Mouse (Mus musculus) limb, embryonic 10.5 days (tissue): Measurements from ENCODE around the gene Nsun5. TPM values are rescaled to one million over a fixed set of nuclear protein-coding genes. Genes with fewer than 3 reads are reported as not detected.

Experiments
- DNase-seq: peaks from one replicate; pipeline ENCODE4 v3.0.0-alpha.2; 2017; ENCODE audit warnings: low spot score
- H3K27ac ChIP-seq: fragments of 300-500 bp; sonication (generic); 2 replicates; pipeline ENCODE4 v1.5.1; 2016; ENCODE audit warnings: mild to moderate bottlenecking
- H3K27me3 ChIP-seq: fragments of 300-500 bp; sonication (generic); 2 replicates; pipeline ENCODE4 v1.6.1; 2016; ENCODE audit warnings: low read depth, mild to moderate bottlenecking; ENCODE audit not compliant: poor library complexity, severe bottlenecking
- H3K36me3 ChIP-seq: fragments of 300-500 bp; sonication (generic); 2 replicates; pipeline ENCODE4 v1.6.1; 2016; ENCODE audit warnings: mild to moderate bottlenecking, moderate library complexity
- H3K4me1 ChIP-seq: fragments of 300-500 bp; sonication (generic); 2 replicates; pipeline ENCODE4 v1.6.1; 2016
- H3K4me3 ChIP-seq: fragments of 300-500 bp; sonication (generic); 2 replicates; pipeline ENCODE4 v1.5.1; 2016; ENCODE audit warnings: mild to moderate bottlenecking, moderate library complexity
- H3K9me3 ChIP-seq: fragments of 300-500 bp; sonication (generic); replicated peaks from 2 replicates; pipeline ENCODE4 v1.6.1; 2016; ENCODE audit warnings: mild to moderate bottlenecking
- WGBS: fragments of 180-500 bp; shearing (Covaris S2); methylation state at CpG from one replicate; pipeline ENCODE4 v1.1.7; 2016; 5-methylcytosine and 5-hydroxymethylcytosine counted together
- polyA plus RNA-seq: library from polyadenylated mRNA; unstranded; fragments of >200 nt; fragmentation: Nextera tagmentation; extraction: Ambion mirVana; gene quantifications from 2 replicates; pipeline ENCODE4 v1.2.1, GENCODE M21; 2016

The Nsun5 gene
- 53.2 and 58.5 TPM in 2 replicates for polyA plus RNA-seq

DNA sequence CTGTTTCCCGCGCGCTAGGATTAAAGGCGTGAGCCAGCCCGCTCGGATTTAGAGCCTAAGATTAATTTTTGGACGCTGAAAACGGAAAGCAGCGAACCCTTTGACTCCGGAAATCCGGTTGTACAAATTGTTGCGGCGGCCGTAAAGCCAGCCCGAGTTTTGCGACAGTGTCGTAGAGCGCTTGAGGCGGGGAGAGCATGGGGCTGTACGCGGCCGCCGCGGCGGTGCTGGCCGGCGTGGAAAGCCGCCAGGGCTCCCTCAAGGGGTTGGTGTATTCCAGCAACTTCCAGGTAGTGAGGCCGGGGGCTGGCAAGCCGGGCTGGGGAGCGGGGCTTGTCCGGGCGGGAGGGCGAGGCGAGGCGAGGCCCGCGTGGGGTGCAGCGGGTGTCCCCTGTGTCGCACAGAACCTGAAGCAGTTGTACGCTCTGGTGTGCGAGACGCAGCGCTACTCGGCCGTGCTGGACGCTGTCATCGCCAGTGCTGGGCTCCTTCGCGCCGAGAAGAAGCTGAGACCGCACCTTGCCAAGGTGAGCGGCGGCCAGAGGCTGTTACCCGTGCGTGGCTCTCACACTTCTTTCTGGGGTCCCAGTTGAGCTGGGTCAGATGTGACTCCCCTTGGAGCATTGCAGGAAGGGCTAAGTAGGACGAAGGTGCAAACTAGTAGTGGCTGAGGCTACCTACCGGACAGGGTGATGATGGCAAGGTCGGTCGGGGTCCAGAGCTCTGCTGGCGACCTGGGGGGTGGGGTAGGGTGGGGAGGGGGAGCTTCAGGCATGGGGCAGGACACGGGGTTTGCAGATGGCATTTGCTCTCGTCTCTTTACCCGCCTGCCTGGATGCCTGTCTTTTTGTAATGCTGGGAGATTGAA lies at the start of gene Nsun5:
Gene Nsun5, plus strand, starts transcription at position 167 of the 868 bp plus-strand sequence.
- Histone ChIP-seq H3K9me3 (no peaks in the 10 kb centered on the region), H3K27ac (peak within 1 kb of the TSS; percentile 85), H3K4me3 (peak within 1 kb of the TSS; percentile 98), H3K27me3 (no peaks in the 10 kb centered on the region), H3K36me3 (peaks cover 40% of the 10 kb centered on the region), H3K4me1 (peaks cover 19% of the 10 kb centered on the region)
- 1% methylated on average over 64 of the region's 64 CpGs for WGBS
- DNase-seq = peak; percentile 97

GRCm38 (mm10) chr5:135322197-135322596 lies 47.6 kb upstream of the Nsun5 start:
- Histone ChIP-seq H3K4me1 (peaks cover 8% of the 10 kb centered on the region; the same call in 1 of the 2 replicates), H3K4me3 (no peak overlapping the region), H3K27me3 (no peaks in the 10 kb centered on the region), H3K36me3 (no peaks in the 10 kb centered on the region), H3K27ac (no peak overlapping the region), H3K9me3 (no peaks in the 10 kb centered on the region)
- no peak for DNase-seq
- 81% methylated on average over 1 of the region's 1 CpGs for WGBS

GRCm38 (mm10) chr5:135326121-135326659 lies 43.6 kb upstream of the Nsun5 start:
- WGBS = 30% methylated on average over 3 of the region's 3 CpGs
- H3K27me3 ChIP-seq = no peaks in the 10 kb centered on the region
- H3K36me3 ChIP-seq = no peaks in the 10 kb centered on the region
- no peak overlapping the region for H3K4me3 ChIP-seq
- peaks cover 8% of the 10 kb centered on the region; the same call in 1 of the 2 replicates for H3K4me1 ChIP-seq
- no peak overlapping the region for H3K27ac ChIP-seq
- DNase-seq = peak; percentile 23
- H3K9me3 ChIP-seq = no peaks in the 10 kb centered on the region

GRCm38 (mm10) chr5:135329471-135329870 lies 40.3 kb upstream of the Nsun5 start:
- peak; percentile 15 for DNase-seq
- Histone ChIP-seq H3K4me1 (peaks cover 8% of the 10 kb centered on the region; the same call in 1 of the 2 replicates), H3K36me3 (no peaks in the 10 kb centered on the region), H3K27me3 (no peaks in the 10 kb centered on the region), H3K4me3 (no peak overlapping the region), H3K9me3 (no peaks in the 10 kb centered on the region), H3K27ac (no peak overlapping the region)
- 87% methylated on average over 4 of the region's 4 CpGs for WGBS

- DNase-seq = no peak
- H3K27ac ChIP-seq = no peak overlapping the region
- no peak overlapping the region for H3K4me3 ChIP-seq
- no peaks in the 10 kb centered on the region for H3K9me3 ChIP-seq
- H3K4me1 ChIP-seq = peaks cover 8% of the 10 kb centered on the region; the same call in 1 of the 2 replicates
- 89% methylated on average over 5 of the region's 5 CpGs for WGBS
- no peaks in the 10 kb centered on the region for H3K27me3 ChIP-seq
- H3K36me3 ChIP-seq = no peaks in the 10 kb centered on the region
Observed at GRCm38 (mm10) chr5:135330201-135330600, 39.6 kb upstream of the Nsun5 start.

GRCm38 (mm10) chr5:135331161-135331560 lies 38.6 kb upstream of the Nsun5 start:
- Histone ChIP-seq H3K27me3 (no peaks in the 10 kb centered on the region), H3K9me3 (no peaks in the 10 kb centered on the region), H3K27ac (no peak overlapping the region), H3K36me3 (no peaks in the 10 kb centered on the region), H3K4me1 (peaks cover 6% of the 10 kb centered on the region; the same call in 1 of the 2 replicates), H3K4me3 (no peak overlapping the region)
- peak; percentile 15 for DNase-seq
- WGBS = 88% methylated on average over 6 of the region's 6 CpGs

DNA sequence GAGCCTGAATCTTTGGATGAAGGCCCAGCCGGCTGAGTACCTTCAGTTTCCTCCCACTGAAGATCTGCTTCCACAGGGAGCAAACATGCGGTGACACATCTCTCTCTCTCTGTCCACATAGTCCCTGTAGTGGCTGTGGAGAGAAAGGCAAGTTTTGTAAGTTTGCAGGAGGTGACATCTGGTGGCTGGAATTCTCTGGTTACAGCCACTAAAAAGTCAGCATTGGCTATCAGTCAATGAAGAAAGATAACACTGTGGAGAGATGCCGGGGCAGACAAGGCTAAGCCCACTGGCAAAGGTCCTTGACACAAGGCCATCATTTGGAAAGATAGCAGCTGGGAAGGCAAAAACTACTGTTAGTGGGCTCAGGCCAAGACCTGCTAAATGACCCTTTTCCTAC lies 32.2 kb upstream of the Nsun5 start:
- H3K9me3 ChIP-seq = no peaks in the 10 kb centered on the region
- no peaks in the 10 kb centered on the region for H3K4me1 ChIP-seq
- H3K27ac ChIP-seq = no peak overlapping the region
- WGBS = 65% methylated on average over 3 of the region's 3 CpGs
- no peaks in the 10 kb centered on the region for H3K36me3 ChIP-seq
- H3K4me3 ChIP-seq = no peak overlapping the region
- DNase-seq = no peak
- no peaks in the 10 kb centered on the region for H3K27me3 ChIP-seq

GRCm38 (mm10) chr5:135345989-135346388 lies 23.8 kb upstream of the Nsun5 start:
- Histone ChIP-seq H3K4me1 (no peaks in the 10 kb centered on the region), H3K36me3 (no peaks in the 10 kb centered on the region), H3K4me3 (no peak overlapping the region), H3K27ac (no peak overlapping the region), H3K9me3 (no peaks in the 10 kb centered on the region), H3K27me3 (no peaks in the 10 kb centered on the region)
- DNase-seq = no peak
- WGBS = 79% methylated on average over 7 of the region's 7 CpGs

DNA sequence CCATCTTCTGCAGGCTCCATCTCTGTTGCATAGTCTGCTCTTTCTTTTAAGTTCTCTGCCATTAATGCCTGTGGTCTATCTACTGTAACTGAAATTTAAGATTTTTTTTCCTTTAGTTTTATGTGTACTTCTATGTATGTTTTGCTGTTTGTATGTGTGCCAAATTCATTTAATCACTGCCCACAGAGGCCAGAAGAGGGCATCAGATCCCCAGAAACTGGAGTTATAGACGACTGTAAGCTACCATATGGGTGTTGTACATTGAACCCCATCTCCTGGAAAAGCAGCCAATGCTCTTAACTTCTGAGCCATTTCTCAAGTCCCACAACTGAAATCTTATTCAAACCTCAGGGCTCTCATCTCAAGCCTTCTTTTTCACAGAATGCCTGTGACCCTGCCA lies 23.3 kb upstream of the Nsun5 start:
- 30% methylated on average over 1 of the region's 1 CpGs for WGBS
- no peak overlapping the region for H3K27ac ChIP-seq
- H3K4me1 ChIP-seq = no peaks in the 10 kb centered on the region
- no peaks in the 10 kb centered on the region for H3K9me3 ChIP-seq
- no peak overlapping the region for H3K4me3 ChIP-seq
- H3K27me3 ChIP-seq = no peaks in the 10 kb centered on the region
- DNase-seq = no peak
- no peaks in the 10 kb centered on the region for H3K36me3 ChIP-seq

GRCm38 (mm10) chr5:135347511-135348011 lies 22.2 kb upstream of the Nsun5 start:
- no peak overlapping the region for H3K4me3 ChIP-seq
- no peaks in the 10 kb centered on the region for H3K36me3 ChIP-seq
- DNase-seq = no peak
- WGBS = 67% methylated on average over 4 of the region's 4 CpGs
- no peak overlapping the region for H3K27ac ChIP-seq
- H3K4me1 ChIP-seq = no peaks in the 10 kb centered on the region
- no peaks in the 10 kb centered on the region for H3K9me3 ChIP-seq
- peaks cover 10% of the 10 kb centered on the region; the same call in 1 of the 2 replicates for H3K27me3 ChIP-seq

GRCm38 (mm10) chr5:135349862-135350261 lies 19.9 kb upstream of the Nsun5 start, which contains the start of gene Fkbp6:
Fkbp6 (minus strand) TSS chr5:135350044.
- peaks cover 30% of the 10 kb centered on the region for H3K27me3 ChIP-seq
- no peak within 1 kb of the TSS for H3K4me3 ChIP-seq
- 85% methylated on average over 35 of the region's 35 CpGs for WGBS
- H3K4me1 ChIP-seq = peaks cover 6% of the 10 kb centered on the region
- H3K36me3 ChIP-seq = no peaks in the 10 kb centered on the region
- no peak within 1 kb of the TSS for H3K27ac ChIP-seq
- DNase-seq = no peak
- H3K9me3 ChIP-seq = no peaks in the 10 kb centered on the region

- H3K27me3 ChIP-seq = peaks cover 30% of the 10 kb centered on the region
- no peaks in the 10 kb centered on the region for H3K36me3 ChIP-seq
- H3K9me3 ChIP-seq = no peaks in the 10 kb centered on the region
- peaks cover 6% of the 10 kb centered on the region for H3K4me1 ChIP-seq
- no peak overlapping the region for H3K4me3 ChIP-seq
- WGBS = 87% methylated on average over 13 of the region's 13 CpGs
- H3K27ac ChIP-seq = no peak overlapping the region
- DNase-seq = no peak
Observed at GRCm38 (mm10) chr5:135351606-135352005, 18.1 kb upstream of the Nsun5 start.

DNA sequence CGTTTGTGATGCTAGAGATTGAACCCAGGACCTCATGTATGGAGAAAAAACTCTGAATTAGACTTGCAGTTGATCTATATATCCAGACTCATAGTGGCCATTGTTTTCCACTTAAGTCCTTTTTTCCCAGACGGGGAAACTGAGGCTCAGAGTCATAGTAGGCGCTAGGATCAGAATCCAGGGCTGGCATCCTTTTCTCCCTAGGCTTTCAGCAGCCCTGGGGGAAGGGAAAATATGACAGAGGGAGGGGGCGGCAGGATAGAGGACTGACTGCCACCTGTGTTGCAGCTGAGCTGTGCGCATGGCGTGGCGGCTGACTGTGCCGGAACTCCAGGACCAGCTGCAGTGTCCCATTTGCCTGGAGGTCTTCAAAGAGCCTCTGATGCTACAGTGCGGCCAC lies 16.8 kb upstream of the Nsun5 start, which contains the start of gene Trim50:
Gene Trim50, plus strand, starts transcription at position 301 of the 400 bp plus-strand sequence.
- H3K9me3 ChIP-seq = peaks cover 2% of the 10 kb centered on the region
- no peak within 1 kb of the TSS for H3K27ac ChIP-seq
- H3K27me3 ChIP-seq = peaks cover 30% of the 10 kb centered on the region
- no peak for DNase-seq
- peak within 1 kb of the TSS; percentile 29 for H3K4me3 ChIP-seq
- H3K36me3 ChIP-seq = no peaks in the 10 kb centered on the region
- 58% methylated on average over 9 of the region's 9 CpGs for whole genome bisulfite sequencing
- H3K4me1 ChIP-seq = peaks cover 6% of the 10 kb centered on the region
